Mouse (Mus musculus): ENCODE results near the gene Cbarp.
A peak's percentile ranks its signal among the peaks of the same experiment; 100 is the strongest.

The Cbarp gene

GRCm38 (mm10) chr10:80142530-80142925 lies 1.9 kb upstream of the Cbarp start:
- DNase-seq: no peak

DNA sequence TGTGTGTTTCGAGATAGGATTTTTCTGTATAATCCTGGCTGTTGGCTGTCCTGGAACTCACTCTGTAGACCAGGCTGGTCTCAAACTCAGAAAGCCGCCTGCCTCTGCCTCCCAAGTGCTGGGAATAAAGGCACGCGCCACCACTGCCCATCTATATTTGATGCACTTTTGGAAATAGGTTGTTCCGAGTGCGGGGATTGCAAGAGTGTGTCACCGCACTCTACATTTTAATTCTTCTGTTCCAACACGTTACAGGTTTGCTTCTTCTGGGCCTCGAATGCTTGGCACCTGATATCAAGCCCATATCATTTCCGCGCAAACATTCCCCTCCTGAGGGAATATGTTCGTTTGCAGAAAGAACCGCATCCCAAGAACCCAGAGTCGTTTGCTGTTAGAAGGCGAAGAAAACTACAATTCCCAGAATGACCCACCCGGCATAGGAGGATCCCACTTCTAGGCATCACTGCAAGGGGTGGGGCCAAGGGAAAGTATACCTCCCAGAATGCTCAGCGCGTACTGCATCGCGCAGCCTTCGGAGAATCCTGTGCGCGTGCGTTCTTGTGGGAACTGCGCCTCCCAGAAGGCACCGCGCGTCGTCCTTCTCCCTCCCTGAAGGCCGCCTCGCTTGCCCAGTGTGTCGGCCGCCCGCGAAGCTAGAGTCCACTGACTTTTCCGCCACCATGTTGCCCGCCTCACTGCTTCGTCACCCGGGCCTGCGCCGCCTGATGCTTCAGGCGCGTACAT lies 1.3 kb upstream of the Cbarp start:
- DNase-seq: peak; percentile 100

GRCm38 (mm10) chr10:80141243-80141642 lies 608 bp upstream of the Cbarp start:
- peak; percentile 96 for DNase-seq

GRCm38 (mm10) chr10:80139975-80140665 lies 515 bp downstream of the Cbarp start:
- no peak for DNase-seq

DNA sequence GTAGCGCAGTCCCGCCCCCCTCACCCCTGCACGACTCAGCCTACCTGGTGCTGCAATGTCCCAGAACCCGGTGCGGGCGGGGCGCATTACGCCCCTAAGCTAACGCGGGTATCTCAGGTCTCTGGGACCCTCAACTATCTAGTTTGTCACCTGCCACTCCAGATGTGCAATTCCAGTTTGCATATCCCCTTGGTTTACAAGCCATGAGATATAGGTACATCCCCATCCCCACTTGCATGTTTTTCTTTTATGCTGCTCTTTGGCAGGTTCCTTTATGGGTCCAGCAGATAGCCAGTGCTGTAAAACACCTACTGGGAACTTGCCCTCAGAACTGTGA lies 1.2 kb downstream of the Cbarp start:
- DNase-seq: no peak

GRCm38 (mm10) chr10:80138553-80139438 lies 1.8 kb downstream of the Cbarp start, which contains the start of gene Atp5d:
Atp5d (plus strand) TSS chr10:80138632.
- DNase-seq: peak; percentile 67

GRCm38 (mm10) chr10:80137626-80138552 lies 2.7 kb downstream of the Cbarp start:
- peak; percentile 68 for DNase-seq

DNA sequence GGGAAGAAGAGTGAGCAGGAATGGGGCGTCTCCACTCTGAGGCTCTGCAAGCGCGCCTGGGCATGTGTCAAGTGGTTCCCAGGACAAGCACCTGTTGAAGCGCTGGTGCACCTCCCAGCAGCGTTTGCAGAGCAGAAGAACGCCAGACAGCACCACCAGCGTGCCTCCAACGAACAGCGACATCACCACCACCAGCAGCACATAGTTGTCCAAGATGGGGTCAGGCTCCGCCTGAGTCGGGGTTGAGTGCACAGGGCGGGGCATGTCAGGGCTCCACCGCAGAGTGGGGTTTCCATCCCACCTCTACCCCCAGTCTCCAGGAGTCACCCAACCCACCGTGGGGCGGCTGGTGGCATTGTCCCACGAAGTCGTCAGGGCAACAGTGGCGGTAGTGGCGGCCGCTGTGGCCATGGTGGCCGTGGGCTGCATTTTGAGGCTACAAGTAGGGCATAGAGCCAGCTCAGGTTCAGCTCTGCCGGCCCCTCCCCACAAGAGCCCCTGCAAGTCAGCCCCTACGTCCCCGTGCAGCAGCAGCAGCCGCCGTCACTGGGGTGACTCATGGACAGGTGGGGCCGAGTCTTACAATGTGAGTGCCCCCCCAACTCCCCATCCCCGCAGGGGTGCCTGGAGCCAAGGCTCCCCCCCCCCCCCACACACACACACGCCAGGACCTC lies 3.5 kb downstream of the Cbarp start:
- DNase-seq: peak; percentile 69

GRCm38 (mm10) chr10:80136179-80136951 lies 4.3 kb downstream of the Cbarp start:
- peak; percentile 41 for DNase-seq

DNA sequence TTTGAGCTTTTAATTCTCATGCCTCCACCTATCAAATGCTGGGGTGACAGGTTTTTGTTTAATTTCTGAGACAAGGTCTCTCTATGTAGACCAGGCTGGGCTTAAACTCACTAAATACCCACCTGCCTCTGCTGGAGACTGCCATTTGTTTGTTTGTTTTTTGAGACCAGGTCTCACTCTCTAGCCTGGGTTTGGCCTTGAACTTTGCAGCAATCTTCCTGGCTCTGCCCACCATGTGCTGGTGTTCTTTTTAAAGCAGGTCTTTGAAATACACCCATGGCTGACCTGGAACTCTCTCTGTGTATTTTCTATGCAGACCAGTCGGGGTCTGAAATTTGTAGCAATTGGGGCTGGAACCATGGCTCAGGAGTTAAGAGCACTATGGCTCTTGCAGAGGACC lies 5.0 kb downstream of the Cbarp start:
- no peak for DNase-seq

DNA sequence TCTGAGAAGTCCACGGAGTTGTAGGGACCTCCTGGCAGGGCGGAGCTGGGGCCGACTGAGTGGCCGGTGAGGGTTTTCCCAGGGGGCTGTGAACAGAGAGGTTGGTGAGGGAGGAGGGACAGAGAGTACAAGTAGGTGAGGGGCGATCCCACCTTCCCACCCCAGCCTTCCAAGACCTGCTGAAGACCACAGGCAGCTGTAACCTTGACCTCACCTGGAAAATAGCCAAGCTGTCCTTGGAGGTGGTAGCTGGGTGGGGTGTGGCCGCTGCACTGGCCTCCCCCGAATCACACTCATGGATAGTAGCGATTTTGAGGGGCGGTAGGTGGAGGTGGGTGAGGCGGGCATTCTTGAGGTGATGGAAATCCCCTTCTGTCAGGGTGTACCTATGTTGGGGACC lies 5.5 kb downstream of the Cbarp start:
- no peak for DNase-seq

DNA sequence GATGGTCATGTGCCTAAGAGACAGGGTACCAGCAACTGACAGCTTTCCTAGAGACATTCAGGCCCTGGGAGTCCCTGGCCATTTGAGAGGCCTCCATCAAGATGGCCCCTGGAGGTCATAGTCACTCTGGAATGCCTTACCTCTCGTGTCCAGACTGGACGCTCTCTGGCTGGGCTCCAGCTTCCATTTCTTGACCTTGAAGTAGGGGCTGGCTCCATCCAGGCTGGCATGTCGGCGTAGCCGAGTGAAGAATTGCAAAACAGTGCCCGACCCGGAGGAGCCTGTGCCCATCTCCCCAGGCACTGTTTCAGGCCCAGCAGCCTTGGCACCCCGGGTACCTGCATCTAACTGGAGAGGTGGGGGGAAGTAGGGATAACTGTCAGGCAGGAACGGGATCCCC lies 6.2 kb downstream of the Cbarp start:
- no peak for DNase-seq

GRCm38 (mm10) chr10:80133226-80133849 lies 7.3 kb downstream of the Cbarp start:
- no peak for DNase-seq

GRCm38 (mm10) chr10:80131952-80132350 lies 8.7 kb downstream of the Cbarp start:
- DNase-seq: peak; percentile 35

DNA sequence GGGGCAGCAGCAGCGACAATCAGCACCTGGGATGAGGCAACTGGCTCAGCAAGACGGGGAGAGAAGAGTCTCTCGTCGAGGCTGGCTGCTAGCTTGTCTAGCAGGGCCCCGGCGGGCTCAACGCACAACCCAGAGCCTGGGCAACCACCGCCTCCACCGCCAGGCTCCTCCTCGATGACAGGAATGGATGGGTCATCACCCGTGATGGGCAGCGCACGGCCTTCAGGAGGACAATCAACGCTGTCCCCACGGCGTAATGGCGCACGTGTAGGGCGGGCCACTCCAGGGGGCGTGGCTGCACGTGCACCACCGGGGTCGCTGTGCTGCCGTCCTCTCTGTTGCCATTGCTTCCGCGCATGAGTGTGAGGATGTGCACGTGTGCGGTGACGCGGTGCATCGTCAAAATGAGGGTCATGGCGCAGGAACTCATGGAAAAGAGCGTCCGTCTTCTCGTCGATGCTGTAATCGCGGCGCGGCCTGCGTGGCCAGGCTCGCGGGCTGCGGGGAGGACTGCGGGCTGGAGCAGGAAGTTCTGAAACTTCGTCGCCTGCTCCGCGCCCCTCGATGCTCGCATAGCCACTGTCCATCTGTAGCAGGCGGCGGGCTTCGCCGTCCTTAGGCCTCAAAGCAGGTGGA lies 9.2 kb downstream of the Cbarp start:
- DNase-seq: peak; percentile 71

DNA sequence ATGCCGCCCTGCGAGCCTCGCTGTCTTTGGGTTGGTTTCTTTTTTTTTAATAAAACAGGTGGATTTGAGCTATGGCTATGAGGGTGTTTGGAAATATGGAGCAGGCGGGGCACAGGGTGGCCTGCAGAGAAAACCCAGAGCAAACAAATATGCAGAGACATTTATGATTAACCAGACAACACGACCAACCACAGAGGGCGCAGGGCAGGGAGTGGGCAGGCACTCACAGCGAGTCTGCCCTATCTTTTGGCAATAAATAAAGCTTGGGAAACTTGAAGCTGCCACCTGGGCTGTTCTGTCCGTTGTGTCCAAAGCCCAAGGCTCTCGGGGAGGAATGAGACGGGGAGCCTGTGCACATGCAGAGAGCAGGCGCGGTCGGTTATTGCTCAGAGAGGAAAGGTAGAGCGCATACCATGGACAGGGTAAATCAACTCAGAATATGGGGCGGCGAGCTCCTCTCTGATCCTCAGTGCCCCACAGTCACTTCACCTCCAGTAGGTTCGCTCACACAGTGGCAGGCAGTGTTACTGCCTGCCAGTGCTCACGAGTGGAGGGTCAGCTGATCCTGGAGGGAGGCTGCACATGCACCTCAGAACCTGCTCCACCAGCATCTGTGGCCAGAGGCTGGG lies 10.1 kb downstream of the Cbarp start:
- DNase-seq: no peak

GRCm38 (mm10) chr10:80129846-80130245 lies 10.8 kb downstream of the Cbarp start:
- no peak for DNase-seq

- DNase-seq: no peak
Measured at GRCm38 (mm10) chr10:80127920-80128319, 12.7 kb downstream of the Cbarp start.

- DNase-seq: no peak
Measured at GRCm38 (mm10) chr10:80123932-80124562, 16.6 kb downstream of the Cbarp start.
